Mouse (Mus musculus) lung, adult 2 months (tissue): ENCODE data around the gene Enoph1. TPM values are rescaled to one million over a fixed set of nuclear protein-coding genes. Genes with fewer than 3 reads are reported as not detected.

Experiments
- DNase-seq: peaks from one replicate; pipeline ENCODE4 v3.0.0; 2022
- H3K4me1 ChIP-seq: fragments of 200-500 bp; 2 replicates; pipeline ENCODE4 v1.6.1; 2011; ENCODE audit warnings: low read length; ENCODE audit not compliant: control insufficient read depth, insufficient read depth
- H3K4me3 ChIP-seq: fragments of 200-500 bp; replicated peaks from 2 replicates; pipeline ENCODE3; 2011; ENCODE audit warnings: low read depth, mild to moderate bottlenecking, control low read depth, low read length; ENCODE audit errors: extremely low read depth
- CTCF ChIP-seq: fragments of 200-500 bp; IDR thresholded peaks from 2 replicates; pipeline ENCODE4 v1.5.1; 2011; ENCODE audit warnings: mild to moderate bottlenecking, low read length, control low read depth; ENCODE audit not compliant: insufficient read depth
- POLR2A ChIP-seq: fragments of 200-500 bp; IDR thresholded peaks from 2 replicates; pipeline ENCODE4 v1.6.1; 2011; ENCODE audit warnings: low read depth, mild to moderate bottlenecking, control low read depth, low read length, borderline replicate concordance; ENCODE audit errors: extremely low read depth
- WGBS: fragments of 180-500 bp; shearing (Covaris S2); methylation state at CpG from one replicate; pipeline ENCODE4 v1.1.7; 2018; 5-methylcytosine and 5-hydroxymethylcytosine counted together
- polyA plus RNA-seq: library from polyadenylated mRNA; depleted of rRNA; stranded (reverse); fragments of >200 nt; gene quantifications from 2 replicates; pipeline ENCODE4 v1.2.3, GENCODE M21; 2012

Gene Enoph1
- polyA plus RNA-seq, 1 experiment, result 33.1 TPM

DNA sequence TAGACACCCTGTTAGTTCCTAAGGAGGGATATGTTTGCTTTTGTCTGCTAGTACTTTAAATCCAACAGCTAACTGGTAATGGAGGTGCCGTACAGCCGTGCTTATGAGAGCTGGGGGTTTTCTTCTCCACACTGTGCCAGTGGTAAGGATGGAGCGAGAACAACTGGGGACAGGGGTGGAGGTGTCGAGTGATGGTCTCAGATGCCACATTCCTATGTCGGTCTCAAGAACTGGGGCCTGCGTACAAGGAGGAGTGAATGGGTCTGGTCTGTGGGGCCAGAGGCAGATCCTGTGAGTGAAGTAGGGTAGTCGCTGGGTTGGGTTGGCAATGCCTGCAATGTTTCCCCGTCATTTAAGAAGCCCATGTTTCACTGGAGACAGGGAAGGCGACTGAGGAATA is 27.2 kb upstream of the Enoph1 start:
- no peak for DNase-seq
- Histone ChIP-seq H3K4me1 (no peaks in the 10 kb centered on the region), H3K4me3 (no peak overlapping the region)
- WGBS, result 76% methylated on average over 9 of the region's 9 CpGs
- TF ChIP-seq POLR2A (no peak), CTCF (no peak)

GRCm38 (mm10) chr5:100020089-100020488 is 19.7 kb upstream of the Enoph1 start:
- no peak for TF ChIP-seq POLR2A
- TF ChIP-seq CTCF, result no peak
- DNase-seq, result no peak
- Histone ChIP-seq H3K4me1 (no peaks in the 10 kb centered on the region), H3K4me3 (no peak overlapping the region)

- H3K4me1 ChIP-seq, result no peaks in the 10 kb centered on the region
- H3K4me3 ChIP-seq, result no peak overlapping the region
- no peak for DNase-seq
- 58% methylated on average over 5 of the region's 5 CpGs for WGBS
- TF ChIP-seq CTCF, result no peak
- TF ChIP-seq POLR2A, result no peak
Observed at GRCm38 (mm10) chr5:100024403-100024802, 15.4 kb upstream of the Enoph1 start.

- TF ChIP-seq CTCF, result no peak
- no peak for TF ChIP-seq POLR2A
- H3K4me3 ChIP-seq, result no peak overlapping the region
- WGBS, result 48% methylated on average over 1 of the region's 1 CpGs
- H3K4me1 ChIP-seq, result peaks cover 1% of the 10 kb centered on the region; the same call in 1 of the 2 replicates
- no peak for DNase-seq
Observed at GRCm38 (mm10) chr5:100024868-100025267, 14.9 kb upstream of the Enoph1 start.

- Histone ChIP-seq H3K4me3 (no peak overlapping the region), H3K4me1 (peaks cover 6% of the 10 kb centered on the region)
- DNase-seq, result no peak
- 12% methylated on average over 6 of the region's 6 CpGs for WGBS
- TF ChIP-seq POLR2A (no peak), CTCF (no peak)
Observed at GRCm38 (mm10) chr5:100030069-100030468, 9.7 kb upstream of the Enoph1 start.

- no peak for TF ChIP-seq CTCF
- 100% methylated on average over 2 of the region's 2 CpGs for WGBS
- no peak overlapping the region for H3K4me3 ChIP-seq
- no peak for DNase-seq
- H3K4me1 ChIP-seq, result peaks cover 14% of the 10 kb centered on the region
Observed at GRCm38 (mm10) chr5:100032107-100032506, 7.7 kb upstream of the Enoph1 start.

DNA sequence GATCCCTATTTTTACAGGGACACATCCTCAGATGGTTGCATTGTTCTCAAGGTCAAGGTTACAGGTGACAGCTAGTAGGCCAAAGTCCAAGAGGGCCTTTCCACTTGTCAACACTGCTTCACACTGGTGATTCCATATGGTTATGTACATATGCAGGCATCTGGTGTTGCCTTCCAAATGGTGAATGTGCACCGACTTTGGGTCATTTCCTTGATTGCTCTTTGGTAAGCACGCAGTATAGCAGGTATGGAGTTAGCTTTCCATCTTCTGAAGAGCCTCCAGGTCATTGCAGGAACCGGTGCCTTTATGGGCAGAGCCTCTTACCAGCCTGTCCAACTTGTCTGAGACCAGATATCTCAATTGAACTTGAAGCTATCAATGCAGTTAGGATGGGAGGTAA is 7.1 kb upstream of the Enoph1 start:
- 72% methylated on average over 3 of the region's 3 CpGs for WGBS
- TF ChIP-seq POLR2A (no peak), CTCF (no peak)
- DNase-seq, result no peak
- Histone ChIP-seq H3K4me1 (peaks cover 19% of the 10 kb centered on the region), H3K4me3 (no peak overlapping the region)

GRCm38 (mm10) chr5:100035950-100036349 is 3.8 kb upstream of the Enoph1 start:
- peak; percentile 26; the same call in 1 of the 2 replicates for TF ChIP-seq CTCF
- TF ChIP-seq POLR2A, result no peak
- no peak for DNase-seq
- Histone ChIP-seq H3K4me1 (peaks cover 19% of the 10 kb centered on the region), H3K4me3 (no peak overlapping the region)
- 25% methylated on average over 7 of the region's 7 CpGs for WGBS

DNA sequence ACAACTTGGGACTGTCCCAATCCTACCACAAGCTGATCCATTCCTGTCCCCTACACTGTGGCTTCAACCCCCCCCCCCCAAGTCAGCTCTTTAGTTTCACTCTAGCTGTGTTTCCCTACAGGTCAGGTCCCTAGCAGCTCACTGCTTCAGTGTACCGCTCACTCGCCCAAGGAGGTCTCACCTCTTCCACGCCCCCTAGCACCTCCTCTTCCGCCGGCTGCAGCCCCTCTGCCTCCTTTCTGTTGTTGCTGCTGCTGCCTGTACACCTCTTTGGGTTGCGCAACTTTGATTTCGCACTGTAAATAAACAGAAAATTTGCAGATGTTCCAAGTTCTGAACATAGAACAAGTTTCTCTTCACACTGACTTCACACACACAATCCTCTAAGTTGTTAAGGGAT is 3.1 kb upstream of the Enoph1 start:
- DNase-seq, result no peak
- TF ChIP-seq CTCF (no peak), POLR2A (no peak)
- Histone ChIP-seq H3K4me3 (peak overlapping the region; percentile 39), H3K4me1 (peaks cover 19% of the 10 kb centered on the region)
- 6% methylated on average over 7 of the region's 7 CpGs for WGBS

- Histone ChIP-seq H3K4me1 (peaks cover 19% of the 10 kb centered on the region), H3K4me3 (peak overlapping the region; percentile 93)
- TF ChIP-seq POLR2A, result no peak
- no peak for TF ChIP-seq CTCF
- peak; percentile 90 for DNase-seq
- 2% methylated on average over 45 of the region's 45 CpGs for WGBS
Observed at GRCm38 (mm10) chr5:100037965-100038713, 1.6 kb upstream of the Enoph1 start.
